Mouse (Mus musculus): Measurements from ENCODE around the gene Denr.

- TF ChIP-seq CTCF (IDR thresholded peaks at IDR 0.05) (no peak), EP300 (IDR thresholded peaks at IDR 0.05) (no peak)
Observed at GRCm38 (mm10) chr5:123968468-123968867, 61.5 kb downstream of the Denr start.
